Mouse (Mus musculus): ENCODE measurements at regions not wholly inside any gene's neighbourhood (a gene's known extent, or its start where the extent isn't known, plus 50 kb on each side); places are given as distances from the start of the nearest gene placed in this dataset.

GRCm38 (mm10) chr6:140300470-140301145 is 123.2 kb upstream of the Plekha5 start:
- peak; percentile 44 for DNase-seq (ENCODE audit: low spot score)

GRCm38 (mm10) chr6:140299653-140300052 is 124.2 kb upstream of the Plekha5 start:
- DNase-seq (ENCODE audit: low spot score) = no peak

- DNase-seq (ENCODE audit: low spot score) = no peak
Observed at GRCm38 (mm10) chr6:140297969-140298554, 125.8 kb upstream of the Plekha5 start.

GRCm38 (mm10) chr6:140297561-140297960 is 126.3 kb upstream of the Plekha5 start:
- no peak for DNase-seq (ENCODE audit: low spot score)

- no peak for DNase-seq (ENCODE audit: low spot score)
Observed at GRCm38 (mm10) chr6:140290109-140290508, 133.7 kb upstream of the Plekha5 start.

GRCm38 (mm10) chr6:140288799-140289198 is 135.1 kb upstream of the Plekha5 start:
- no peak for DNase-seq (ENCODE audit: low spot score)

- no peak for DNase-seq (ENCODE audit: low spot score)
Observed at GRCm38 (mm10) chr6:140282285-140282577, 141.6 kb upstream of the Plekha5 start.

GRCm38 (mm10) chr6:140281488-140282284 is 142.2 kb upstream of the Plekha5 start:
- no peak for DNase-seq (ENCODE audit: low spot score)

GRCm38 (mm10) chr6:140280817-140281475 is 142.9 kb upstream of the Plekha5 start:
- no peak for DNase-seq (ENCODE audit: low spot score)

- no peak for DNase-seq (ENCODE audit: low spot score)
Observed at GRCm38 (mm10) chr6:140279736-140280370, 144.0 kb upstream of the Plekha5 start.

- DNase-seq (ENCODE audit: low spot score) = no peak
Observed at GRCm38 (mm10) chr6:140278750-140279149, 145.1 kb upstream of the Plekha5 start.

GRCm38 (mm10) chr6:140270592-140270991 is 153.3 kb upstream of the Plekha5 start:
- DNase-seq (ENCODE audit: low spot score) = no peak

GRCm38 (mm10) chr6:140268315-140269070 is 155.4 kb upstream of the Plekha5 start:
- no peak for DNase-seq (ENCODE audit: low spot score)

GRCm38 (mm10) chr6:140263920-140264319 is 159.9 kb upstream of the Plekha5 start:
- no peak for DNase-seq (ENCODE audit: low spot score)

GRCm38 (mm10) chr6:140261813-140262212 is 162.0 kb upstream of the Plekha5 start:
- DNase-seq (ENCODE audit: low spot score) = no peak

- DNase-seq (ENCODE audit: low spot score) = no peak
Observed at GRCm38 (mm10) chr6:140258761-140259160, 165.1 kb upstream of the Plekha5 start.

- DNase-seq (ENCODE audit: low spot score) = no peak
Observed at GRCm38 (mm10) chr6:140258101-140258500, 165.8 kb upstream of the Plekha5 start.

GRCm38 (mm10) chr6:140251527-140251926 is 172.3 kb upstream of the Plekha5 start:
- DNase-seq (ENCODE audit: low spot score) = no peak

- no peak for DNase-seq (ENCODE audit: low spot score)
Observed at GRCm38 (mm10) chr6:140243411-140244151, 180.3 kb upstream of the Plekha5 start.

- no peak for DNase-seq (ENCODE audit: low spot score)
Observed at GRCm38 (mm10) chr6:140239356-140239755, 184.5 kb upstream of the Plekha5 start.

- DNase-seq (ENCODE audit: low spot score) = no peak
Observed at GRCm38 (mm10) chr6:140231537-140231936, 190.3 kb upstream of the Plcz1 start.
